ENCODE assay signal across 1 mouse cellular context in genomic region chr9:46257546-46257945, GRCm38 (mm10).
TF ChIP-seq lines count a peak whose summit lies in the region.

No protein-coding gene starts in this region.

TF ChIP-seq in CH12.LX, 34 proteins besides CTCF, POLR2A, EP300 and RAD21:
- TF ChIP-seq SMC3 (IDR thresholded peaks at IDR 0.05; ENCODE audit: low read depth, low read length) = no peak
- TF ChIP-seq HCFC1 (IDR thresholded peaks at IDR 0.05; ENCODE audit: low read depth, low read length) = peak; percentile 46
- no peak for TF ChIP-seq KAT2A (IDR thresholded peaks at IDR 0.05; ENCODE audit: insufficient replicate concordance, low read length)
- TF ChIP-seq MYC (IDR thresholded peaks at IDR 0.05; ENCODE audit: low read depth, low read length) = peak; percentile 56; the same call in 1 of the 2 replicates
- peak; percentile 27; the same call in 1 of the 2 replicates for TF ChIP-seq MAX (IDR thresholded peaks at IDR 0.05; ENCODE audit: low read length)
